Mouse (Mus musculus) midbrain, embryonic 16.5 days (tissue): ENCODE data around the gene Fam131b. TPM values are rescaled to one million over a fixed set of nuclear protein-coding genes. Genes with fewer than 3 reads are reported as not detected.

Source experiments
- ATAC-seq: fragments of 200-750 bp; cut with Nextera tagmentation; 2 replicates; pipeline ENCODE4 v1.8.0; 2017; ENCODE audit warnings: moderate TSS enrichment
- H3K27ac ChIP-seq: fragments of 300-500 bp; sonication (generic); 2 replicates; pipeline ENCODE4 v1.5.1; 2014; ENCODE audit warnings: mild to moderate bottlenecking, low read length, mixed read lengths
- H3K27me3 ChIP-seq: fragments of 300-500 bp; sonication (generic); 2 replicates; pipeline ENCODE4 v1.6.1; 2014; ENCODE audit warnings: low read depth, low read length, mixed read lengths; ENCODE audit not compliant: control insufficient read depth, insufficient read depth
- H3K36me3 ChIP-seq: fragments of 300-500 bp; sonication (generic); 2 replicates; pipeline ENCODE4 v1.6.1; 2014; ENCODE audit warnings: mild to moderate bottlenecking, low read length, moderate library complexity, mixed read lengths; ENCODE audit not compliant: control insufficient read depth, insufficient read depth
- H3K4me1 ChIP-seq: fragments of 300-500 bp; sonication (generic); 2 replicates; pipeline ENCODE4 v1.6.1; 2014; ENCODE audit warnings: mild to moderate bottlenecking, low read length, mixed read lengths; ENCODE audit not compliant: control insufficient read depth, insufficient read depth
- H3K4me2 ChIP-seq: fragments of 300-500 bp; sonication (generic); 2 replicates; pipeline ENCODE4 v1.6.1; 2014; ENCODE audit warnings: mild to moderate bottlenecking, low read length, mixed read lengths
- H3K4me3 ChIP-seq: fragments of 300-500 bp; sonication (generic); 2 replicates; pipeline ENCODE4 v1.5.1; 2014; ENCODE audit warnings: low read depth, mild to moderate bottlenecking, low read length, moderate library complexity, mixed read lengths
- H3K9ac ChIP-seq: fragments of 300-500 bp; sonication (generic); 2 replicates; pipeline ENCODE4 v1.6.1; 2014; ENCODE audit warnings: low read depth, low read length, mixed read lengths
- H3K9me3 ChIP-seq: fragments of 300-500 bp; sonication (generic); replicated peaks from 2 replicates; pipeline ENCODE4 v1.6.1; 2014; ENCODE audit warnings: mild to moderate bottlenecking, low read length, mixed read lengths; ENCODE audit not compliant: control insufficient read depth, poor library complexity, severe bottlenecking
- WGBS: fragments of 180-500 bp; shearing (Covaris S2); extraction: QIAGEN DNeasy Blood & Tissue Kit; methylation state at CpG from one replicate; pipeline ENCODE4 v1.1.7; 2014; 5-methylcytosine and 5-hydroxymethylcytosine counted together
- polyA plus RNA-seq: library from polyadenylated mRNA; unstranded; fragments of >200 nt; fragmentation: Nextera tagmentation; extraction: Ambion mirVana; gene quantifications from 2 replicates; pipeline ENCODE4 v1.2.1, GENCODE M21; 2015

The Fam131b gene
- polyA plus RNA-seq, 1 experiment from 2014 or later, result 7.8 TPM

DNA sequence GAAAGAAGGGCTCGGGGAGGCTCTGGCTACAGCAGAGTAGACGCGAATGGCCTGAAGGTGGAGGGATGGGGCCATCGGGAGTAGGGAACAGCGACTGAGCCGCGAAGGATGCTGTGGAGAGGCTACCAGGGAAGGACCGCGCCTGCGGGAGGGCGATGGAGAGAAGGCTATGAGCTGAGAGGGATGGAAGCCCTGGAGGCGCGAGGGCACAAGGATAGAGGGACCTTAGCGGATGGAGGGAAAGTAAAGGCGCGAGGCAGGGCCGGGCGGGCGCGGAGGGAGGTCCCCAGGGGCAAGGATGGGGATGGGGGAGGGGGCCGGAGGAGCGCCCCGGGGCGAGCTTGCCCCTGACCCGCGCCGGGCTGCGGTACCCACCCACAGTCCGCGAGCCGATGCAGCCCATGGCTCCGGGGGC is 369 bp downstream of the Fam131b start:
- peak overlapping the region; percentile 90 for H3K27ac ChIP-seq
- H3K4me3 ChIP-seq, result peak overlapping the region; percentile 73
- no peaks in the 10 kb centered on the region for H3K9me3 ChIP-seq
- no peaks in the 10 kb centered on the region for H3K27me3 ChIP-seq
- WGBS, result 0% methylated on average over 30 of the region's 32 CpGs
- H3K9ac ChIP-seq, result peak overlapping the region; percentile 94
- H3K4me1 ChIP-seq, result peaks cover 15% of the 10 kb centered on the region
- peak; percentile 81 for ATAC-seq
- H3K36me3 ChIP-seq, result no peaks in the 10 kb centered on the region
- peak overlapping the region; percentile 73 for H3K4me2 ChIP-seq

- H3K36me3 ChIP-seq, result no peaks in the 10 kb centered on the region
- ATAC-seq, result peak; percentile 44
- under 1% methylated on average over 28 of the region's 28 CpGs for WGBS
- H3K27me3 ChIP-seq, result no peaks in the 10 kb centered on the region
- peak overlapping the region; percentile 94 for H3K9ac ChIP-seq
- peak overlapping the region; percentile 73 for H3K4me3 ChIP-seq
- H3K9me3 ChIP-seq, result no peaks in the 10 kb centered on the region
- peak overlapping the region; percentile 73 for H3K4me2 ChIP-seq
- H3K4me1 ChIP-seq, result peaks cover 15% of the 10 kb centered on the region
- H3K27ac ChIP-seq, result peak overlapping the region; percentile 90
Observed at GRCm38 (mm10) chr6:42323371-42324066, 924 bp downstream of the Fam131b start.

DNA sequence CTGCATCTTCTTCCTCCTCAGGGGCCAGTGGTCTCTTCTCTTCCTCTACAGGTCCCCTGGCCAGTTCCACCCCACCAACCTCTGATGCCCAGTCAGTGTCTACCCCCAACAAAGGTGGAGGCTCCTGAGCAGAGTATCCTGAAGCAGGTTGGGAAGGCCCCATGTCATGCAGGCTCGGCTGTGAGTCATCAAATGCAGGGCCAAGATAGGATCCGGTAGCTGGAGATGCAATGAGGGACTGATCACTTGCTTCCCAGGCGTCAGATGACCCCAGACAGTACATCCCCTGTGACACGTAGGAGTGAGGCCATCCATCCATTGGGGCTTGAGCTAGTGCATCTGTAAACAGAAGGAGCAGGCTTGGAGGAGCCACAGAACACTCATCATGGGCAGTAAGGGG is 6.2 kb downstream of the Fam131b start:
- Histone ChIP-seq H3K36me3 (peaks cover 18% of the 10 kb centered on the region), H3K9me3 (no peaks in the 10 kb centered on the region), H3K9ac (no peak overlapping the region), H3K4me1 (peaks cover 11% of the 10 kb centered on the region), H3K4me3 (no peak overlapping the region), H3K4me2 (no peak overlapping the region), H3K27ac (no peak overlapping the region), H3K27me3 (no peaks in the 10 kb centered on the region)
- ATAC-seq, result no peak
- WGBS, result 87% methylated on average over 4 of the region's 4 CpGs

DNA sequence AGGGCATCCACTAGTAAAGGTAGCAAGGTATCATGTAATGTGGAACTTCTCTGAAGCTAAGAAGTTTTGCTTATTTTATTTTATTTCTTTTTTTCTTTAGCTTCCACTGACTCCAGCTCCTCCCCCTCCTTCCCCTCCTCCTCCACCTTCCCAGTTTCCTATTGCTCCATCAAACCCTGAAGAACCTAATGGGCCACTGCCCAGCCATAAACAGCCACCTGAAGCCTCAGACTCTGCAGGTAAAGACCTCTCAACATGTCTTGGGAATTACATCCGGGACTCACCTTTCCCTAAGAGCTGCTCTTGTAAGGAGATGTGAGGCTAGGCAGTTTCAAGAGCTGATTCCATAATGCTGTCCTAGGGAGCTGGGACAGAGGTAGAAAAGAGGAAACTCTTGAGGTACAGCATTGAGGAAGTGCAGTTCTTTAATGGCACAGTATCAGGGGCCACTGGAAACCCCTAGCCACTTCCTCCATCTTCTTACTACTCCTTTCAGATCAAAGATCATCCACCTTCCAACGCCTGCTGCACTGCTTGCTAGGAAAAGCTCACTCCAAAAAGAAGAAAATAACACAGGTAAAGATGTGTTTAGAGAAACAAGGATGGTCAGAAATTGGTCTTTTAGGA is 13.9 kb downstream of the Fam131b start:
- 88% methylated on average over 2 of the region's 2 CpGs for WGBS

GRCm38 (mm10) chr6:42309816-42310378 is 14.5 kb downstream of the Fam131b start:
- no peak overlapping the region for H3K4me2 ChIP-seq
- ATAC-seq, result no peak
- H3K27ac ChIP-seq, result no peak overlapping the region
- H3K9ac ChIP-seq, result no peak overlapping the region
- 51% methylated on average over 8 of the region's 8 CpGs for WGBS
- H3K9me3 ChIP-seq, result no peaks in the 10 kb centered on the region
- H3K4me1 ChIP-seq, result no peaks in the 10 kb centered on the region
- H3K4me3 ChIP-seq, result no peak overlapping the region
- no peaks in the 10 kb centered on the region for H3K27me3 ChIP-seq
- peaks cover 21% of the 10 kb centered on the region for H3K36me3 ChIP-seq

More for the DNA sequence above, 13.9 kb downstream of the Fam131b start:
- H3K4me1 ChIP-seq, result no peaks in the 10 kb centered on the region
- H3K9me3 ChIP-seq, result no peaks in the 10 kb centered on the region
- no peak overlapping the region for H3K27ac ChIP-seq
- ATAC-seq, result no peak
- H3K27me3 ChIP-seq, result no peaks in the 10 kb centered on the region
- H3K4me3 ChIP-seq, result no peak overlapping the region
- peaks cover 21% of the 10 kb centered on the region for H3K36me3 ChIP-seq
- no peak overlapping the region for H3K9ac ChIP-seq
- H3K4me2 ChIP-seq, result no peak overlapping the region

DNA sequence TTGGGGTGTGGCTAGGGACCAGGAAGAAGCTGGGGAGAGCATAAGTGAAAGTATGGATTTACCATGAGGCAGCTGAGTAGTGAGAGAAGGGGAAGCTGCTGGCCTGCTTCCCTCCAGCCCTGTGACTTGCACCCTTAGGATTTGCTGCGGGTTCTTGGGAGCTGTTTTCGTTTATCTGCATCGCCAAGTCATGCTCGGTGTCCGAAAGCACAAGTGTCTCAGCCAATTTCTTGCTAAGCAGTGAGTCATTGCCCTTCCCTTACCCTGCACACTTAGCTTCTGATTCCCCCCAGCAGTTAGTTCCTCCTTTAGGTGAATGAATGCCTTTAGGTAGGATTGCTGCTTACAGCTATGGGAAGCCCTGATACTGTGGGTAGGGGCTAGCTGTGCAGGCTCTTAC is 25.1 kb downstream of the Fam131b start:
- H3K4me1 ChIP-seq, result no peaks in the 10 kb centered on the region
- H3K9me3 ChIP-seq, result no peaks in the 10 kb centered on the region
- WGBS, result 94% methylated on average over 5 of the region's 5 CpGs
- no peaks in the 10 kb centered on the region for H3K27me3 ChIP-seq
- no peak overlapping the region for H3K4me2 ChIP-seq
- H3K4me3 ChIP-seq, result no peak overlapping the region
- H3K9ac ChIP-seq, result no peak overlapping the region
- ATAC-seq, result no peak
- H3K27ac ChIP-seq, result no peak overlapping the region
- peaks cover 11% of the 10 kb centered on the region for H3K36me3 ChIP-seq

DNA sequence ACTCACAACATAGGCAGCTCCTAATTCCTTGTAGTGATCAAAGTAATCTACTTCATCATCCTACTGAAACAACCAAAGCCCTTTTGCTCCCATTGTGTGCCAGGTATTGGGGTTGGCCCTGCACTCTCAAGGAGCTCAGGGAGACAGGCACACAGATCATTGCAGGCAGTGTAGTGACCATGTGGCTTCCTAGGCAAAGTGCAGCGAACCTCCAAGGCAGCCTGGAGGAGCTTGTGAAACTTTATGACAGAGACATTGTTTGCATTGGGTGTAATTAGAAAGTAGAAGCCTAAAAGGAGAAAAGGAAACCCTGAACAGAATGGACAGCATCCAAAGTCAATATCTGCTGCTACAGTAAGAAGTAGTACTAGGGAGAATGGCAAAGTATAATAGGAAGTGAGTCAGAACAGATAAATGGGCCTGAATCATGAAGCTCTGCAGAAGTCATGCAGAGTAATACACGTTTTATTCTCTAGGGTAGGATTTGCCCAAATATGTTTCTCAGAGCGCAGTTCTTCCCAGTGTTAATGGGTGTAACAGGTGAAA is 28.8 kb downstream of the Fam131b start:
- 82% methylated on average over 3 of the region's 3 CpGs for WGBS
- no peaks in the 10 kb centered on the region for H3K27me3 ChIP-seq
- H3K9me3 ChIP-seq, result no peaks in the 10 kb centered on the region
- no peak overlapping the region for H3K4me2 ChIP-seq
- ATAC-seq, result no peak
- H3K27ac ChIP-seq, result no peak overlapping the region
- H3K4me3 ChIP-seq, result no peak overlapping the region
- H3K36me3 ChIP-seq, result peaks cover 16% of the 10 kb centered on the region; the same call in 1 of the 2 replicates
- no peaks in the 10 kb centered on the region for H3K4me1 ChIP-seq
- no peak overlapping the region for H3K9ac ChIP-seq

GRCm38 (mm10) chr6:42293327-42293726 is 31.1 kb downstream of the Fam131b start:
- H3K27me3 ChIP-seq, result no peaks in the 10 kb centered on the region
- no peak overlapping the region for H3K4me2 ChIP-seq
- no peak overlapping the region for H3K9ac ChIP-seq
- H3K4me1 ChIP-seq, result no peaks in the 10 kb centered on the region
- H3K4me3 ChIP-seq, result no peak overlapping the region
- ATAC-seq, result no peak
- H3K27ac ChIP-seq, result no peak overlapping the region
- H3K9me3 ChIP-seq, result no peaks in the 10 kb centered on the region
- H3K36me3 ChIP-seq, result peaks cover 17% of the 10 kb centered on the region; the same call in 1 of the 2 replicates
- 93% methylated on average over 6 of the region's 6 CpGs for WGBS

GRCm38 (mm10) chr6:42287562-42287961 is 36.9 kb downstream of the Fam131b start:
- H3K36me3 ChIP-seq, result peaks cover 30% of the 10 kb centered on the region
- ATAC-seq, result no peak
- H3K27me3 ChIP-seq, result no peaks in the 10 kb centered on the region
- no peaks in the 10 kb centered on the region for H3K4me1 ChIP-seq
- H3K9ac ChIP-seq, result no peak overlapping the region
- H3K9me3 ChIP-seq, result no peaks in the 10 kb centered on the region
- no peak overlapping the region for H3K4me3 ChIP-seq
- no peak overlapping the region for H3K4me2 ChIP-seq
- H3K27ac ChIP-seq, result no peak overlapping the region
